Mouse (Mus musculus): ENCODE data around the gene Mbl1.

The Mbl1 gene

GRCm38 (mm10) chr14:41189496-41189895 lies 38.2 kb downstream of the Mbl1 start:
- DNase-seq (ENCODE audit: low spot score in 2 of 2): no peak

- DNase-seq (ENCODE audit: low spot score in 2 of 2): no peak
Measured at GRCm38 (mm10) chr14:41198037-41198730, 46.9 kb downstream of the Mbl1 start.

All from cerebellum, postnatal 4 days (tissue).